Mouse (Mus musculus): ENCODE data around the gene Dynlt1c. TPM values are rescaled to one million over a fixed set of nuclear protein-coding genes. Genes with fewer than 3 reads are reported as not detected.
"Not testable (repeated sequence)": the region's sequence is repeated elsewhere in the genome, so short reads cannot be mapped to it uniquely, and the experiment has no call there.

Gene Dynlt1c
- total RNA-seq, 2 experiments from 2014 or later, result 5.2 to 5.7 TPM

DNA sequence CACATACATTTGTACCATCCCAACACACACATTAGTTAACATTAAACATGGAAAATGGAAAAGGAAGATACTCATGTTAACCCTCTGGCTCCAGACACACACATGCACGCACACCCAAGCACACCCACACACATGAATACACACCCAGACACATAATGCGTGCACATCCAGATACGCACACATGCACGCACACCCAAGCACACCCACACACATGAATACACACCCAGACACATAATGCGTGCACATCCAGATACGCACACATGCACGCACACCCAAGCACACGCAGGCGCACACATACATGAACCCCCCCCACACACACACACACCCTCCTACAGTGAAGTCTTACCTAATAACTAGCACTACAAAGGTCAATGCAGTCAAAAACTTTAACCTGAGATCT is 15.3 kb downstream of the Dynlt1c start:
- DNase-seq; intact Hi-C loops (cut with DNase I): not testable (repeated sequence)

DNA sequence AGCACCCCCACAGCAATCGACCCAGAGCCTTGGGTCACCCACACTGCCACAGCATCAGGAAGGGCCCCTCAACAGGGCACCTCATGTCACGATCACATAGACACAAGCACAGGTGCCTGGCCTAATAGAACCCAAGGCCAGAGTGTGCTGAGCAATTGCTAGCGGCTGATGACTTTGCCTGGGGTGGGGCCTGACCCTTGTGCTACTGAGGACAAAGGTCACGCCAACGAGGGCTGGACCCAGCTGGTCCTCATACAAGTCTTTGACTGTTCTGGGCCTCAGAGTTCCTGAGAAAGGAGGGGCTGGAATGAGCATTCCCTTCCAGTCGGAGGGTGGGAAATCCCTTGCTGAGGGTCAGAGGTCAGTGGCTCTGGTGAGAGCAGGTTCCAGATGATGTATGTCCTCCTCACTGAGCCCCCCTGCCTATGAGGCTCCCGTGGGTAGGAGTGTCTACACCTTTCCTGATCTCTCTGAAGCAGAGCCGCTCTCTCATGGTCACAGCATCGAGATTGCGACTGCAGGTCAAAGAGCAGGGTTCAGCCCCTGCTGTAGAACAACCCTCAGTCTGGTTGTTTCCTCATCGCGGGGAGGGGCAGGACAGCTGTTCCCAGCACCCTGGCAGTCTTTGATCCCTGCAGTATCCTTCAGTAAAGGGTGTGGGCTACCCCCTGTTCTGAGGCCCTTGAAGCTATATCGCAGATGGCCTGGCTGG is 16.4 kb downstream of the Dynlt1c start:
- intact Hi-C loops (cut with DNase I), result not testable (repeated sequence)

GRCm38 (mm10) chr17:6619271-6619670 is 17.8 kb downstream of the Dynlt1c start:
- intact Hi-C loops (cut with DNase I); DNase-seq: not testable (repeated sequence)

More for the DNA sequence above, 16.4 kb downstream of the Dynlt1c start:
- not testable (repeated sequence) for DNase-seq

DNA sequence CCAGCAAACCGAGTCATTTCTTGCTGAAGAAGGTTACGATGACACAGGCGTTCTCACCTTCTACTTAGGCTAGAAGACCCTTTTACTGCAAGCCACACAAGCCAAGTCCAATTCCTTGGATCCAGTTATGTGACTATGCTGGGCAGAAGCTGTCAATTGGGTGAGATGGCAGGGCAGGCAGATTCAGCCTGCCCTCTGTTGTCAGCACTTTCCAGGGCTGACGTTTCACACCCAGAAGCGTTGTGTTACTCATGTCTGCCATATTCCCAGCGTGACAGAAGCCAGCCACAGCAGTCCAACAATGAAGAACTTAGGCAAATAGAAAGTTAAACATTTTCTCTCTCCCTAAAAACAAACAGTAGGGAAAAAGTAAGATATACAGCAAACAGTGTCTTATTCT is 18.6 kb downstream of the Dynlt1c start:
- intact Hi-C loops (cut with DNase I); DNase-seq: not testable (repeated sequence)

GRCm38 (mm10) chr17:6620730-6621451 is 19.4 kb downstream of the Dynlt1c start:
- intact Hi-C loops (cut with DNase I); DNase-seq: not testable (repeated sequence)

GRCm38 (mm10) chr17:6621976-6622375 is 20.5 kb downstream of the Dynlt1c start:
- intact Hi-C loops (cut with DNase I); DNase-seq: not testable (repeated sequence)

DNA sequence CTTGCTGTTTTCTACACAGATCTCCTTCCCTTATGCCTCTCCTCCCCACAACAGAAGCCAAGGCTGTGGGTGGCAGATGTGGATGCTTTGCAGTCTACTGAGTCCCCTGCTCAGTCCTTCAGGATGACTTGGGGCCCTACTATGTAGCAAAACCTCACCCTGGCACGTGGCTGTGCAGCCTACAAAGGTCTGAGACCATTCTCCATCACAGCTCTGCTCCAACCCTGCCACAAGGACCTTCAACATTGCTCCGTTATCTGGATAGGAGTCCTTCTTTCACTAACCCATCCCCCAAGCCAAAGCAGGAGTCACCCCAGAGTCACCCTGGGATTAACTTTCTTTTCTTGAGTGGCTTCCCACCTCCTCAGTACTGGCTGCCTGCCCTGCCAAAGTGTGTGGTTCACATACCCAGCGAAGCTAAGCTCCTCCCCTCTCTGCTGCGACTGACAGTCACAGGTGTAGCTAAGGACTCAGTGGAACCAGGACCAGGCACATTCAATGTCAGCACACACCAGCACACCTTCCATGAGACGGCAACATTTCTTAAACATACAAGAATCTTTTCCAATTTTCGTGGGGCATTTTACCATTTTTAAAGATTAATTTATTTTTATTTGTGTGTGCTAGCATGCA is 23.6 kb downstream of the Dynlt1c start:
- intact Hi-C loops (cut with DNase I); DNase-seq: not testable (repeated sequence)

- intact Hi-C loops (cut with DNase I); DNase-seq: not testable (repeated sequence)
Observed at GRCm38 (mm10) chr17:6630398-6630797, 28.9 kb downstream of the Dynlt1c start.

DNA sequence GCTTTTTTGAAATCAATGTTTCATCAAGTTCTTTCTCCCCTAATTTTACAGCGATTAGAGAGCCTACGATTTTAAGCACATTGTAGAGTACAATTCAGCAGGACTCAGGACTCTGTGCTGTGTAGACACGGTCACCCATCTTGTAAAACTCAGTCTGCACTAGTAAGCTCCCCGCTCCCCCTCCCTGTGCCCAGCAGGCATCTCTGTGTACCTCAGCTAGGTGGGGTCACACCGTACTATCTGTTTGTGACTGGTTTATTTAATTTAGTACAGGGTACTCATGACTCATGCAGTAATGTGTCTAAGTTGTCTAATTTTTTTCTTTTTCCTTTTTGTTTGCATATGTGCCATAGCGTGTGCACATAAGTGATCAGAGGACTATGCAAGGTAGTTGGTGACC is 31.4 kb downstream of the Dynlt1c start:
- intact Hi-C loops (cut with DNase I); DNase-seq: not testable (repeated sequence)

GRCm38 (mm10) chr17:6635781-6636180 is 34.3 kb downstream of the Dynlt1c start:
- DNase-seq; intact Hi-C loops (cut with DNase I): not testable (repeated sequence)

- intact Hi-C loops (cut with DNase I), result no loop called here
- DNase-seq, result no peak
Observed at GRCm38 (mm10) chr17:6636861-6637260, 35.4 kb downstream of the Dynlt1c start.

DNA sequence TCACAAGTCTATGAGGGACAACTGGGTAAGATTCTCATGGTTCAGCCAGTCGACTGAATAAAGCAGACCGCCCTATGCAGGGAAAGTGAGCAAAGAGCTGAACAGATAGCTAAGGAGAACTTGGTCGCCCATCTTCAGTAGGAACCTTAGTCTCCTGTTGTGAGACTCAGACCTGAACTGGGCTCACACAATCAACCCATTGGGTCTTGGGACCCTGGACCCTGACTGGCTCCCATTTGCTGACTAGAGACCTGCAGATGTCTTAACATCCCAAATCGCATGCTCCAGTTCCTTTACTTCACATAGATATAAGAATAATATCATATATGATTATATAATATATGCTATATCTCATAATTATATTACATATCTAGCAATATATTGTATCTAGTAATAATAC is 36.0 kb downstream of the Dynlt1c start:
- intact Hi-C loops (cut with DNase I); DNase-seq: not testable (repeated sequence)

GRCm38 (mm10) chr17:6638444-6638843 is 37.0 kb downstream of the Dynlt1c start:
- intact Hi-C loops (cut with DNase I); DNase-seq: not testable (repeated sequence)

GRCm38 (mm10) chr17:6639486-6639885 is 38.0 kb downstream of the Dynlt1c start:
- DNase-seq; intact Hi-C loops (cut with DNase I): not testable (repeated sequence)

- DNase-seq; intact Hi-C loops (cut with DNase I): not testable (repeated sequence)
Observed at GRCm38 (mm10) chr17:6640044-6640637, 38.7 kb downstream of the Dynlt1c start.

GRCm38 (mm10) chr17:6640771-6641429 is 39.4 kb downstream of the Dynlt1c start:
- intact Hi-C loops (cut with DNase I); DNase-seq: not testable (repeated sequence)

DNA sequence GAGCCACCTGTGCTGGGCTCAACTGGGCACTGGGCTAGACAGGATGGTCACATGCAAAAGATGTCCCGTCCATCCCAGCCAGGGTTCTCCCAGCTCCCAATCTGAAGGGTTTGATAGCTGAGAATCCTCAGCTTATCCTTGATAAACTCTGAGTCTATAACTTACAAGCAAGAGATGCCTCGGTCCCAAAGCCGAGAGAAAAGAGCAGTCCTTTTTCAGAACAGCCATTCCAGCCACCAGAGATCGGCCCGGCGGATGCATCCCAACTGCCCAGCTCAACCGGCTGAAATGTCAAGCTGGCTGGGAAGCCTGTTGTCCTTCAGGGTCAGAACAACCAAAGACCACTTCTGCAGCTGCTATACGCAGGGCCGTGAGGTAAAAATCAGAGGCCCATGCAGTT is 42.7 kb downstream of the Dynlt1c start:
- DNase-seq; intact Hi-C loops (cut with DNase I): not testable (repeated sequence)

- DNase-seq; intact Hi-C loops (cut with DNase I): not testable (repeated sequence)
Observed at GRCm38 (mm10) chr17:6644673-6645072, 43.2 kb downstream of the Dynlt1c start.

GRCm38 (mm10) chr17:6645668-6646067 is 44.2 kb downstream of the Dynlt1c start:
- intact Hi-C loops (cut with DNase I), result not testable (repeated sequence)

DNA sequence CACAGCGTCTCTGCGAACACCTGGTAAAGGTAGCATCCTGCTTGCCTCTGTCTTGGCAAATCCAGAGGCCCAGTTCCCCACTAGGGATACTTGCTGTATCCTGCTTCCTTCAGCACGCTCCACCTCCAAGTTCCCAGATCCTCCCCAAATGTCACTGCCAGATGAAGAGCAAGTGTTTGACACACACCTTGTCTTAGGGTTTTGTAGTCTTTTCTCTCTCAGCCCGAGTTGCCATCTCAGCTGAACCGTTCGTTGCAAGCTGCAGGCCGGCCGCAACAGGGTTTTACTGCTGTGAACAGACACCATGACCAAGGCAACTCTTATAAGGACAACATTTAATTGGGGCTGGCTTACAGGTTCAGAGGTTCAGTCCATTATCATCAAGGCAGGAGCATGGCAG is 45.4 kb downstream of the Dynlt1c start:
- DNase-seq; intact Hi-C loops (cut with DNase I): not testable (repeated sequence)

More at GRCm38 (mm10) chr17:6645668-6646067, 44.2 kb downstream of the Dynlt1c start:
- DNase-seq, result not testable (repeated sequence)
